Mouse (Mus musculus) thymus, adult 2 months (tissue): ENCODE measurements around the gene Rheb. TPM values are rescaled to one million over a fixed set of nuclear protein-coding genes. Genes with fewer than 3 reads are reported as not detected.

ENCODE experiments used
- DNase-seq: peaks from one replicate; pipeline ENCODE4 v3.0.0; 2021
- H3K27ac ChIP-seq: fragments of 200-500 bp; 2 replicates; pipeline ENCODE4 v1.5.1; 2012; ENCODE audit warnings: low read length, control low read depth; ENCODE audit not compliant: control insufficient read depth, insufficient read depth
- H3K27me3 ChIP-seq: fragments of 200-500 bp; 2 replicates; pipeline ENCODE4 v1.6.1; 2012; ENCODE audit warnings: mild to moderate bottlenecking, low read length, moderate library complexity, mixed read lengths; ENCODE audit not compliant: control insufficient read depth, insufficient read depth
- H3K36me3 ChIP-seq: fragments of 200-500 bp; 2 replicates; pipeline ENCODE4 v1.6.1; 2012; ENCODE audit warnings: mild to moderate bottlenecking, low read length, moderate library complexity; ENCODE audit not compliant: control insufficient read depth, insufficient read depth
- H3K4me1 ChIP-seq: fragments of 200-500 bp; replicated peaks from 2 replicates; pipeline ENCODE4 v1.6.1; 2012; ENCODE audit warnings: low read length; ENCODE audit not compliant: control insufficient read depth, insufficient read depth
- H3K4me3 ChIP-seq: fragments of 200-500 bp; 2 replicates; pipeline ENCODE4 v1.5.1; 2012; ENCODE audit warnings: mild to moderate bottlenecking, low read length, control low read depth, moderate library complexity; ENCODE audit not compliant: control insufficient read depth, insufficient read depth
- CTCF ChIP-seq: fragments of 200-500 bp; IDR thresholded peaks from 2 replicates; pipeline ENCODE4 v1.5.1; 2012; ENCODE audit warnings: mild to moderate bottlenecking, control low read depth, low read length, moderate library complexity, borderline replicate concordance; ENCODE audit not compliant: control insufficient read depth, poor library complexity, insufficient read depth; ENCODE audit errors: extremely low read depth
- POLR2A ChIP-seq: fragments of 200-500 bp; IDR thresholded peaks from 2 replicates; pipeline ENCODE4 v1.6.1; 2012; ENCODE audit warnings: mild to moderate bottlenecking, low read length, control low read depth, moderate library complexity; ENCODE audit not compliant: control insufficient read depth, poor library complexity, insufficient read depth; ENCODE audit errors: extremely low read depth
- WGBS: fragments of 180-500 bp; shearing (Covaris S2); methylation state at CpG from one replicate; pipeline ENCODE4 v1.1.7; 2018; 5-methylcytosine and 5-hydroxymethylcytosine counted together
- polyA plus RNA-seq: library from polyadenylated mRNA; depleted of rRNA; stranded (reverse); fragments of >200 nt; gene quantifications from 2 replicates; pipeline ENCODE4 v1.2.3, GENCODE M21; 2012

The Rheb gene
- polyA plus RNA-seq, 1 experiment, result 23.1 TPM

GRCm38 (mm10) chr5:24843103-24843475 lies 665 bp upstream of the Rheb start:
- TF ChIP-seq CTCF (no peak), POLR2A (no peak)
- H3K36me3 ChIP-seq, result no peaks in the 10 kb centered on the region
- peak overlapping the region; percentile 67 for H3K4me3 ChIP-seq
- peaks cover 15% of the 10 kb centered on the region for H3K4me1 ChIP-seq
- WGBS, result under 1% methylated on average over 21 of the region's 21 CpGs
- DNase-seq, result no peak
- H3K27me3 ChIP-seq, result no peaks in the 10 kb centered on the region
- H3K27ac ChIP-seq, result peak overlapping the region; percentile 85

GRCm38 (mm10) chr5:24841662-24842273 lies 656 bp downstream of the Rheb start:
- WGBS, result under 1% methylated on average over 50 of the region's 50 CpGs
- no peak for TF ChIP-seq CTCF
- TF ChIP-seq POLR2A, result no peak
- H3K27ac ChIP-seq, result peak overlapping the region; percentile 89
- no peaks in the 10 kb centered on the region for H3K36me3 ChIP-seq
- H3K27me3 ChIP-seq, result no peaks in the 10 kb centered on the region
- no peak for DNase-seq
- H3K4me3 ChIP-seq, result peak overlapping the region; percentile 95
- peaks cover 15% of the 10 kb centered on the region for H3K4me1 ChIP-seq

GRCm38 (mm10) chr5:24840975-24841431 lies 1.4 kb downstream of the Rheb start:
- H3K27ac ChIP-seq, result no peak overlapping the region; the same call in 1 of the 2 replicates
- no peaks in the 10 kb centered on the region for H3K36me3 ChIP-seq
- peaks cover 15% of the 10 kb centered on the region for H3K4me1 ChIP-seq
- peak overlapping the region; percentile 95 for H3K4me3 ChIP-seq
- WGBS, result 9% methylated on average over 11 of the region's 11 CpGs
- H3K27me3 ChIP-seq, result no peaks in the 10 kb centered on the region
- TF ChIP-seq POLR2A (no peak), CTCF (no peak)
- DNase-seq, result no peak

- Histone ChIP-seq H3K4me3 (no peak overlapping the region), H3K36me3 (no peaks in the 10 kb centered on the region), H3K27ac (no peak overlapping the region), H3K4me1 (peaks cover 2% of the 10 kb centered on the region), H3K27me3 (no peaks in the 10 kb centered on the region)
- no peak for TF ChIP-seq CTCF
- TF ChIP-seq POLR2A, result no peak
- 80% methylated on average over 5 of the region's 5 CpGs for WGBS
- DNase-seq, result no peak
Observed at GRCm38 (mm10) chr5:24834491-24834890, 7.9 kb downstream of the Rheb start.

- WGBS, result 91% methylated on average over 3 of the region's 3 CpGs
- Histone ChIP-seq H3K4me1 (peaks cover 7% of the 10 kb centered on the region), H3K4me3 (no peak overlapping the region), H3K36me3 (no peaks in the 10 kb centered on the region), H3K27ac (no peak overlapping the region), H3K27me3 (no peaks in the 10 kb centered on the region)
- no peak for DNase-seq
- TF ChIP-seq POLR2A, result no peak
- no peak for TF ChIP-seq CTCF
Observed at GRCm38 (mm10) chr5:24831912-24832311, 10.5 kb downstream of the Rheb start.

- TF ChIP-seq CTCF (no peak), POLR2A (no peak)
- no peaks in the 10 kb centered on the region for H3K27me3 ChIP-seq
- H3K36me3 ChIP-seq, result no peaks in the 10 kb centered on the region
- no peak overlapping the region for H3K27ac ChIP-seq
- peaks cover 17% of the 10 kb centered on the region for H3K4me1 ChIP-seq
- no peak overlapping the region for H3K4me3 ChIP-seq
- WGBS, result 88% methylated on average over 3 of the region's 3 CpGs
- no peak for DNase-seq
Observed at GRCm38 (mm10) chr5:24828446-24828845, 14.0 kb downstream of the Rheb start.
